ENCODE assay signal across 1 mouse cellular context in genomic region chr4:40269430-40270032, GRCm38 (mm10).
TF ChIP-seq lines count a peak whose summit lies in the region.

Gene Smim27 (plus strand): TSS chr4:40269579.
Gene Topors (minus strand): TSS chr4:40269850.

TF ChIP-seq in CH12.LX, 34 proteins besides CTCF, POLR2A, EP300 and RAD21 (continued from another document):
- TF ChIP-seq RCOR1 (conservative IDR thresholded peaks at IDR 0.05; ENCODE audit: low read depth, low read length) = no peak
- TF ChIP-seq UBTF (IDR thresholded peaks at IDR 0.05; ENCODE audit: low read depth, low read length) = 0 out of 2 replicates have a peak, but pooled peaks have one; percentile 22
- TF ChIP-seq E2F4 (IDR thresholded peaks at IDR 0.05; ENCODE audit: insufficient replicate concordance, low read depth, low read length) = peak; percentile 91
- peak; percentile 89 for TF ChIP-seq TCF12 (IDR thresholded peaks at IDR 0.05; ENCODE audit: low read depth, low read length)
- peak; percentile 11; the same call in 1 of the 2 replicates for TF ChIP-seq SMC3 (IDR thresholded peaks at IDR 0.05; ENCODE audit: low read depth, low read length)
- peak; percentile 91 for TF ChIP-seq USF1 (IDR thresholded peaks at IDR 0.05; ENCODE audit: low read depth, low read length)
- TF ChIP-seq KAT2A (IDR thresholded peaks at IDR 0.05; ENCODE audit: insufficient replicate concordance, low read length) = peak; percentile 71; the same call in 1 of the 2 replicates
- TF ChIP-seq JUND (conservative IDR thresholded peaks at IDR 0.05; ENCODE audit: low read depth, low read length) = 0 out of 2 replicates have a peak, but pooled peaks have one; percentile 6
- TF ChIP-seq MAX (IDR thresholded peaks at IDR 0.05; ENCODE audit: low read length) = peak; percentile 86
- peak; percentile 54; the same call in 1 of the 2 replicates for TF ChIP-seq MEF2A (IDR thresholded peaks at IDR 0.05; ENCODE audit: borderline replicate concordance, low read depth, low read length)
- TF ChIP-seq ZKSCAN1 (IDR thresholded peaks at IDR 0.05; ENCODE audit: borderline replicate concordance, low read depth, low read length) = no peak
- TF ChIP-seq SIN3A (IDR thresholded peaks at IDR 0.05; ENCODE audit: low read length) = peak; percentile 87
- TF ChIP-seq ZNF384 (IDR thresholded peaks at IDR 0.05; ENCODE audit: low read depth, low read length) = no peak
- no peak for TF ChIP-seq JUN (IDR thresholded peaks at IDR 0.05; ENCODE audit: insufficient read depth, low read depth, low read length)
- TF ChIP-seq MAZ (IDR thresholded peaks at IDR 0.05; ENCODE audit: low read depth, low read length) = 0 out of 2 replicates have a peak, but pooled peaks have one; percentile 0
- TF ChIP-seq NELFE (IDR thresholded peaks at IDR 0.05; ENCODE audit: low read depth, low read length) = peak; percentile 94
- no peak for TF ChIP-seq CHD2 (IDR thresholded peaks at IDR 0.05; ENCODE audit: low read length)
